Mouse (Mus musculus) heart, embryonic 14.5 days (tissue): Measurements from ENCODE around the gene Kctd21. TPM values are rescaled to one million over a fixed set of nuclear protein-coding genes. Genes with fewer than 3 reads are reported as not detected.

Source experiments
- ATAC-seq: fragments of 200-750 bp; cut with Nextera tagmentation; 2 replicates; pipeline ENCODE4 v1.8.0; 2017; ENCODE audit warnings: low read depth, moderate TSS enrichment; ENCODE audit not compliant: insufficient number of reproducible peaks, insufficient read depth, low FRiP score
- H3K27ac ChIP-seq, 2 experiments: fragments of 200-500 bp in 1 of 2; fragments of 300-500 bp in 1 of 2; sonication (generic) in 1 of 2; replicated peaks in 1 of 2; 2 replicates each; pipeline ENCODE4 v1.5.1; 2012 to 2014; ENCODE audit warnings: low read depth in 2 of 2, low read length in 2 of 2, control low read depth in 1 of 2, mild to moderate bottlenecking in 1 of 2, mixed read lengths in 1 of 2; ENCODE audit not compliant: control insufficient read depth in 1 of 2, insufficient read depth in 1 of 2
- H3K27me3 ChIP-seq: fragments of 300-500 bp; sonication (generic); 2 replicates; pipeline ENCODE4 v1.6.1; 2014; ENCODE audit warnings: mild to moderate bottlenecking, low read length, control low read depth; ENCODE audit not compliant: control insufficient read depth, insufficient read depth
- H3K36me3 ChIP-seq: fragments of 300-500 bp; sonication (generic); 2 replicates; pipeline ENCODE4 v1.6.1; 2014; ENCODE audit warnings: mild to moderate bottlenecking, control low read depth, low read length, mixed read lengths; ENCODE audit not compliant: control insufficient read depth, insufficient read depth
- H3K4me1 ChIP-seq, 2 experiments: fragments of 200-500 bp in 1 of 2; fragments of 300-500 bp in 1 of 2; sonication (generic) in 1 of 2; 2 replicates each; pipeline ENCODE4 v1.6.1; 2012 to 2014; ENCODE audit warnings: low read length in 2 of 2, control low read depth in 1 of 2, mixed read lengths in 1 of 2; ENCODE audit not compliant: control insufficient read depth in 2 of 2, insufficient read depth in 2 of 2
- H3K4me2 ChIP-seq: fragments of 300-500 bp; sonication (generic); 2 replicates; pipeline ENCODE4 v1.6.1; 2014; ENCODE audit warnings: mild to moderate bottlenecking, low read length
- H3K4me3 ChIP-seq, 2 experiments: fragments of 200-500 bp in 1 of 2; fragments of 300-500 bp in 1 of 2; sonication (generic) in 1 of 2; 2 replicates each; pipeline ENCODE4 v1.5.1; 2012 to 2014; ENCODE audit warnings: low read length in 2 of 2, mild to moderate bottlenecking in 2 of 2, control low read depth in 1 of 2, low read depth in 1 of 2, moderate library complexity in 1 of 2; ENCODE audit not compliant: control insufficient read depth in 1 of 2, insufficient read depth in 1 of 2
- H3K9ac ChIP-seq: fragments of 300-500 bp; sonication (generic); 2 replicates; pipeline ENCODE4 v1.6.1; 2014; ENCODE audit warnings: mild to moderate bottlenecking, low read length
- H3K9me3 ChIP-seq: fragments of 300-500 bp; sonication (generic); 2 replicates; pipeline ENCODE4 v1.6.1; 2016; ENCODE audit warnings: low read length, control low read depth; ENCODE audit not compliant: control insufficient read depth
- WGBS: fragments of 180-500 bp; shearing (Covaris S2); extraction: QIAGEN DNeasy Blood & Tissue Kit; methylation state at CpG from one replicate; pipeline ENCODE4 v1.1.7; 2014; 5-methylcytosine and 5-hydroxymethylcytosine counted together
- polyA plus RNA-seq: library from polyadenylated mRNA; unstranded; fragments of >200 nt; fragmentation: Nextera tagmentation; extraction: Ambion mirVana; gene quantifications from 2 replicates; pipeline ENCODE4 v1.2.1, GENCODE M21; 2014

The Kctd21 gene
- polyA plus RNA-seq, 1 experiment from 2014 or later = 5.2 TPM

DNA sequence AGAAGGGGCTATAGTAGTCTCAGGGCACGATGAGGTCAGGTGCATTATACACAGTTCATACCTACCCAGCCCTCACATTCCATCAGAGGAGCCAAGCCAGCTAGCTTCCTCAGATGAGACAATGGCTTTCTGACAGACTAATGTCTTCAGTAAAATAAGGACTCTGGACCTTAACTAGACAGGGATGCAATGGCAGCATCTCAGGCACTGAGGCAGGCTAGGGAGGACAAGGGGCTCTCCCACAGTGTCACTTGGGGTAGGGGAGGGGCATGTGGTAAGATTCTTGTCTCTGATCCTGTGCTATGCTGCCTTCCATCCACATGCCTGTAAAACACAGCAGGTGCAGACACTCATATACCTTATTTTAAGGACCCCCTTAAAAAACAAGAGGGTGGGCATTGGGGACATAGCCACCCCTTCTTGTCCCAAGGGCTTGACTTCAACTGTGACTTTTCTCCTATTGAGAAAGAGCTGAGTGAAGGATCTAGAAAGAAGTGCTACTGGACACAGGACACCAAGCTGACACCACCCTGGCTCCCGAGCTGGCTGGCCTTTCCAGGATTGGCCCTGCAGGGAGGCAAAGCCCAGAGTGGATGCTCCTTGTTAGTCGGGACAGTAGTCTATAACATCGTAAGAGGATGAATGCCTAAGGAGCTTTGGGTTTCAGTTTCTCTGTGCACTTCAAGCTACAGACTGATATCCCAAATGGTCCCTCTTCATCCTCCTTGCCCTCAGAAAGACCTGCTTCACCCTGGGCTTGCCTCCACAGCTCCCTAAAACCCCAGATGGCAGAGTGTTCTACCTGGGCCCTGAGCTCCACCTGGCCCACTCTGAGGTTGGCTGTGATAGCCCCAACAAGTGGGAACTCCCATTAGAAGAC lies 22.4 kb upstream of the Kctd21 start:
- no peak overlapping the region for H3K9ac ChIP-seq
- ATAC-seq = no peak
- no peaks in the 10 kb centered on the region for H3K27me3 ChIP-seq
- no peak overlapping the region for H3K27ac ChIP-seq
- H3K4me1 ChIP-seq = no peaks in the 10 kb centered on the region
- 87% methylated on average over 4 of the region's 4 CpGs for WGBS
- H3K9me3 ChIP-seq = no peaks in the 10 kb centered on the region
- H3K4me2 ChIP-seq = no peak overlapping the region
- no peak overlapping the region for H3K4me3 ChIP-seq
- H3K36me3 ChIP-seq = peaks cover 86% of the 10 kb centered on the region

DNA sequence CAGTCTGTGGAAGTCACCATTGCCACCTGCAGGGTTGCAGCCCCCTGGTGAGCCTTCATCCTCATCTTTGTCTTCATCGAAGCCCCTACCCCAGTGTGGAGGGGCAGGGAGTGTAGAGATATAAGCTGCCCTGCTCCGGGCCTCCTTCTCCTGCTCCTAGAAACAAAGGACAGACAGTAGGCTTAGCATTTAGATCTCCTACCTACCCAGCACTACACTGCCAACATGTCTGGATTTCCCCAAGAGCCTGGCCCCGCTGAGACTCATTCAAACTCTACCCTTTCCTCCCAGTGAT lies 21.8 kb upstream of the Kctd21 start:
- WGBS = 81% methylated on average over 3 of the region's 3 CpGs
- Histone ChIP-seq H3K4me2 (no peak overlapping the region), H3K27me3 (no peaks in the 10 kb centered on the region), H3K4me3 (no peak overlapping the region), H3K27ac (no peak overlapping the region), H3K36me3 (peaks cover 80% of the 10 kb centered on the region), H3K9ac (no peak overlapping the region), H3K4me1 (no peaks in the 10 kb centered on the region), H3K9me3 (no peaks in the 10 kb centered on the region)
- no peak for ATAC-seq

GRCm38 (mm10) chr7:97311620-97312019 lies 20.5 kb upstream of the Kctd21 start:
- no peaks in the 10 kb centered on the region for H3K4me1 ChIP-seq
- H3K27ac ChIP-seq = no peak overlapping the region
- H3K4me3 ChIP-seq = no peak overlapping the region
- H3K36me3 ChIP-seq = peaks cover 67% of the 10 kb centered on the region
- H3K9me3 ChIP-seq = no peaks in the 10 kb centered on the region
- H3K9ac ChIP-seq = no peak overlapping the region
- ATAC-seq = no peak
- WGBS = 83% methylated on average over 14 of the region's 14 CpGs
- no peaks in the 10 kb centered on the region for H3K27me3 ChIP-seq
- no peak overlapping the region for H3K4me2 ChIP-seq

DNA sequence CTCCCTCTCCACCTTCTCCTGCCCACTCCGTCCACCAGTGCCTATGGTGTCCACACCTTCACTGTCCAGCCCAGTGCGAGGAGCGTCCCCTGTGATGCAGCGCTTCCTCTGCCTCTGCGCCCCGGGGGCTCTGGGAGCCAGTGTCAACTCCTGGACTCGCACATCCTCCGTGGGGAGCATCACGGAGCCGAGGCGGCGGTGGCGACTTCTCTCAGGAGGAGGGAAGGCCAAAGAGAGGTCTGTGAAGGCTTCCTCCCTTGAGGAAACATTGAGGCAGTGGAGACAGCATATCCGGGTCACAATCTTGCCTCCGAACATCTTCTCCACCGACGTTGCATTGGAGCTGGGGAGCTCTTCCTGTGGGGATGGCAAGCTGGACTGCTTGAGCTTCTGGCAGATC lies 19.9 kb upstream of the Kctd21 start:
- H3K4me1 ChIP-seq = no peaks in the 10 kb centered on the region
- H3K4me2 ChIP-seq = no peak overlapping the region

DNA sequence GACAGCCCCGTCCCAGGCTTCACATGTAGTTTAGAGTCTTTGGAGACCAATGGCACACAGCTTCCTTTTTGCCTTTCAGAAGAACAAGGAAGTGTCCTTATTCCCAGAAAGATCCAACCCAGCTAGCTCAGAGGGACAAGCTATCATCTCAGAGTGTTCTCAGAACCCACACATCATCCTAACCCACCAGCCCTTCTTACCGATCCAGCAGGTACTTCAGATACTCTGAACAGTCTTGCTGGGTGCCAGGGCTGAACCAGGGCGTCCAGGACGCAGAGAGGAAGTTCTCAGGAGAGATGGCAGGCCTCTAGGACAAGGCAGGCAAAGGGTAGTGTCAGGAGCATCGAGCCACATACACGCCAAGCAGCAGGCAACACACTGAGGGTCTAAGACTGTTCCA lies 19.3 kb upstream of the Kctd21 start:
- Histone ChIP-seq H3K9me3 (no peaks in the 10 kb centered on the region), H3K36me3 (peaks cover 55% of the 10 kb centered on the region), H3K27ac (no peak overlapping the region), H3K9ac (no peak overlapping the region), H3K4me1 (no peaks in the 10 kb centered on the region), H3K4me2 (no peak overlapping the region), H3K4me3 (no peak overlapping the region), H3K27me3 (no peaks in the 10 kb centered on the region)
- 86% methylated on average over 6 of the region's 6 CpGs for WGBS
- no peak for ATAC-seq

More for the DNA sequence above, 19.9 kb upstream of the Kctd21 start:
- Histone ChIP-seq H3K27ac (no peak overlapping the region), H3K4me3 (no peak overlapping the region), H3K36me3 (peaks cover 61% of the 10 kb centered on the region), H3K27me3 (no peaks in the 10 kb centered on the region), H3K9me3 (no peaks in the 10 kb centered on the region), H3K9ac (no peak overlapping the region)
- WGBS = 86% methylated on average over 17 of the region's 17 CpGs
- no peak for ATAC-seq

GRCm38 (mm10) chr7:97313364-97313995 lies 18.6 kb upstream of the Kctd21 start:
- no peak overlapping the region for H3K27ac ChIP-seq
- no peak overlapping the region for H3K9ac ChIP-seq
- ATAC-seq = no peak
- no peaks in the 10 kb centered on the region for H3K4me1 ChIP-seq
- peaks cover 49% of the 10 kb centered on the region for H3K36me3 ChIP-seq
- H3K9me3 ChIP-seq = no peaks in the 10 kb centered on the region
- WGBS = 60% methylated on average over 7 of the region's 7 CpGs
- no peak overlapping the region for H3K4me2 ChIP-seq
- H3K27me3 ChIP-seq = no peaks in the 10 kb centered on the region
- H3K4me3 ChIP-seq = no peak overlapping the region

DNA sequence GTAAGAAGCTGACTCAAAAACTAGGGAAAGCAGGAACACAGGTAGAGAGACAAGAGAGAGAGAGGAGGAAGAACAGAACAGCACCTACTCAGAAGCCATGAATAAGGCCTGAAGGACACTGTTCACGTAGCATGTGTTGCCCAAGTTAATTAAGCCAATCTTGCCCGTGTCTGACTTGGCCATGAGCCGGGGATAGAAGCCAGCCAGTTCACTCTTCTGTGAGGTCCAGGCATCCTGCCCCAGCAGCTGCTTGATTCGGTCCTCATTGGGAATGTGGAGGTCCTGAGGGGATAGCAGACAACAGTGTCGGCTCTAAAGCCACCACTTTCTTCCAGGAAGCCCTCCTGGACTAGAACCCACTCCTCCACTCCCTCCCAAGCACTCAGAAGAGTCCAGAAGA lies 17.5 kb upstream of the Kctd21 start:
- no peak overlapping the region for H3K27ac ChIP-seq
- H3K4me3 ChIP-seq = no peak overlapping the region
- no peak for ATAC-seq
- peaks cover 38% of the 10 kb centered on the region for H3K36me3 ChIP-seq
- no peak overlapping the region for H3K9ac ChIP-seq
- 78% methylated on average over 5 of the region's 5 CpGs for whole genome bisulfite sequencing
- no peaks in the 10 kb centered on the region for H3K4me1 ChIP-seq
- H3K27me3 ChIP-seq = no peaks in the 10 kb centered on the region
- H3K4me2 ChIP-seq = no peak overlapping the region
- H3K9me3 ChIP-seq = no peaks in the 10 kb centered on the region
